Mouse (Mus musculus): ENCODE measurements around the gene Ugt1a7c.

DNA sequence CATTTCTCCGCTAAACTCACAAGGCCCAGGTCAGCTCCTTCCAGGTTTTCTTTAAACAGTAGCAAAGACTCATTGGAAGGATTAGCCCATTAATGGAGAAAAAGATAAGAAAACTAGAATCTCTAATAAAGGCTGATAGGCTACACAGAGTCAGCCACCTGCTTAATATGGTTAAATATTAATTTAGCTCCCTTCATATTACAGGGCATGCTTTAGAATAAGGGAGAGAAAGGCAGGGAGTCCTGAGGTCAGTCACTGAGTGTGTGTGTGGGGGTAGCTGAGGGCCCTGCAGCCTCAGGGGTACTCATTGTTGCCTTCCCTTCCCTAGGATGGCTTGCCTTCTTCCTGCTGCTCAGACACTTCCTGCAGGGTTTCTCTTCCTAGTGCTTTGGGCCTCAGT, 43.3 kb downstream of the Ugt1a7c start:
- TF ChIP-seq CTCF (IDR thresholded peaks at IDR 0.05; ENCODE audit: control insufficient read depth, insufficient read depth, insufficient read length) (no peak), MAX (IDR thresholded peaks at IDR 0.05) (no peak)

Measured in C2C12 (cell line).